Mouse (Mus musculus): ENCODE results near the gene Mgat4a.

Gene Mgat4a

GRCm38 (mm10) chr1:37457546-37457945 is 83.3 kb downstream of the Mgat4a start:
- DNase-seq, result no peak

- no peak for DNase-seq
Measured at GRCm38 (mm10) chr1:37451270-37451669, 89.5 kb downstream of the Mgat4a start.

GRCm38 (mm10) chr1:37448361-37449095 is 92.3 kb downstream of the Mgat4a start:
- peak; percentile 45 to 77 for DNase-seq

GRCm38 (mm10) chr1:37442848-37443835 is 97.7 kb downstream of the Mgat4a start:
- no peak for DNase-seq

- no peak for DNase-seq
Measured at GRCm38 (mm10) chr1:37436419-37436818, 104.4 kb downstream of the Mgat4a start.

- peak in 1 of 2 experiments; percentile 58 for DNase-seq
Measured at GRCm38 (mm10) chr1:37430297-37430840, 110.4 kb downstream of the Mgat4a start.

GRCm38 (mm10) chr1:37429366-37430296 is 111.2 kb downstream of the Mgat4a start, which contains the start of the genes Coa5 and Unc50:
Gene Coa5, minus strand, starts transcription at chr1:37430103.
Gene Unc50, plus strand, starts transcription at chr1:37430139.
- peak; percentile 96 to 97 for DNase-seq

GRCm38 (mm10) chr1:37428911-37429310 is 111.9 kb downstream of the Mgat4a start:
- no peak for DNase-seq

GRCm38 (mm10) chr1:37427144-37427875 is 113.5 kb downstream of the Mgat4a start:
- DNase-seq, result no peak

- peak; percentile 53 to 61 for DNase-seq
Measured at GRCm38 (mm10) chr1:37419420-37419819, 121.4 kb downstream of the Mgat4a start.

- no peak for DNase-seq
Measured at GRCm38 (mm10) chr1:37415394-37415793, 125.4 kb downstream of the Mgat4a start.

- DNase-seq, result peak in 1 of 2 experiments; percentile 36
Measured at GRCm38 (mm10) chr1:37409647-37410046, 131.2 kb downstream of the Mgat4a start.

- DNase-seq, result no peak
Measured at GRCm38 (mm10) chr1:37408678-37409077, 132.1 kb downstream of the Mgat4a start.

- no peak for DNase-seq
Measured at GRCm38 (mm10) chr1:37408059-37408458, 132.8 kb downstream of the Mgat4a start.

- no peak for DNase-seq
Measured at GRCm38 (mm10) chr1:37407228-37407627, 133.6 kb downstream of the Mgat4a start.

GRCm38 (mm10) chr1:37405137-37405536 is 135.7 kb downstream of the Mgat4a start:
- no peak for DNase-seq

GRCm38 (mm10) chr1:37401687-37402086 is 139.1 kb downstream of the Mgat4a start:
- DNase-seq, result peak; percentile 76 to 86

GRCm38 (mm10) chr1:37399734-37400133 is 141.1 kb downstream of the Mgat4a start:
- no peak for DNase-seq

- DNase-seq, result no peak
Measured at GRCm38 (mm10) chr1:37398961-37399360, 141.9 kb downstream of the Mgat4a start.

GRCm38 (mm10) chr1:37396481-37396880 is 144.3 kb downstream of the Mgat4a start:
- no peak for DNase-seq

GRCm38 (mm10) chr1:37393174-37393573 is 147.6 kb downstream of the Mgat4a start:
- DNase-seq, result peak in 1 of 2 experiments; percentile 31
